Mouse (Mus musculus) frontal cortex, postnatal 14 days (tissue): Measurements from ENCODE around the gene Kdm5c.
"Not testable (repeated sequence)": the region's sequence is repeated elsewhere in the genome, so short reads cannot be mapped to it uniquely, and the experiment has no call there.

Experiments
- DNase-seq, 2 experiments: peaks; one replicate each; pipeline ENCODE4 v3.0.0; 2022; ENCODE audit warnings: low spot score in 2 of 2

Kdm5c gene

GRCm38 (mm10) chrX:152232781-152233763 is at the start of gene Kdm5c:
Kdm5c (plus strand) TSS chrX:152233020.
- peak; percentile 93 to 97 for DNase-seq

- DNase-seq = no peak
Measured at GRCm38 (mm10) chrX:152187151-152187550, 45.7 kb upstream of the Kdm5c start.

GRCm38 (mm10) chrX:152191266-152191665 is 41.6 kb upstream of the Kdm5c start:
- no peak for DNase-seq

DNA sequence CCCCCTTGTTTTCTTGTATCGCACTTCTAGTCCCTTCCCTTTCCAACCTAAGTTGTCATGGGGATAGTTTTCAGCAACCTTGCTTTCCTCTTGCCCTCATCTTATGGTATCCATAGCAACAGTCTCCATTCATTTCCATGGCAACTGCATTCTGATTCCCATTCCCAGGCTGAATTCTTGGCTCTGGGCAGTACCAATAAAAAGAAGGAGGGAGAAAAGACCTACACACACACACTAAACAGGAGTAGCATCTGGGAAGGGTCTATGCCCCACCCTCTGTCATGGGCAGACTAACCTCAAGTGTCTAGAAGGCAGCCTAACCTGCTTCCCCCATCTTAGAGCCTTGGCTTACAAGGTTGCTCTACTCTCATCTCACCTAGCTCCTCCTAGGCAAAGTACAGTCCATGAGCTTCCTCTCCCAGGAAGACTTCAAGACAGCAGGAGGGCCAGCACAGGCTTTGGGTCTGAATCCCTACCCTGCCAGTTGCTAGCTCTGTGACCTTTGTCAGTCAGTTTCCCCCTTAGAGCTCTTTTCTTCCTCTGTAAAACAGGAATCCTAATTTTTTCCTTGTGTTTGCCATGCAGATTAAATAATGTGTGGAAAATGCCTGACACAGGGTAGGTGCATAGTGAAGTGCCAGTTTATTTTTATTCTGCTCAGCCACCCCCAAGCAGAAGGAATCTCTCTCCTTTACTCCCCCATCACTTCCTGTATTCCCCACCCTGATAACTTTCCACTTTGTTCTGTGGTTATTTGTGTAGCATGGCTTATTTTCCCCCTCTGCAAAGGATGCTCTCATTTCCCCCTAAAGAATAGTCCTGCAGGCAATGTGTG is 34.8 kb upstream of the Kdm5c start:
- no peak for DNase-seq

- no peak for DNase-seq
Measured at GRCm38 (mm10) chrX:152201737-152202421, 30.9 kb upstream of the Kdm5c start.

- DNase-seq = no peak
Measured at GRCm38 (mm10) chrX:152202422-152203103, 30.3 kb upstream of the Kdm5c start.

DNA sequence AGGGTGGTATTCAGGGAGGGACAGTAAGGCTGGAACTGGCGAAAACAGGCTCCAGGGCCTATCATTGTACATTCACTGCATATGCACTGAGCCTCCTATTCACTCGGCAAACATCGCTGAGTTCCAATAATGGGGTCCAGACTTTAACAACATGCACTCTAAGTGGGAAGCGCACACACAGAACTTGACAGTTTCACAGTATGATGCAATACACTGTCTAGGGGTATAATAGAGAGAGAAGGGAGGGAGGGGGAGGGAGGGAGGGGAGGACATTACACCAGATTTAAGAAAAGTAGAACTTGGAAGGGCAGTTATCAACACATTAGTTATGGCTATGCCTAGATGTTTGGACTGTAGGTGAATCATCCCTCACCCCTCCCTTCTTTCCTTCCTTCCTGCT is 29.6 kb upstream of the Kdm5c start:
- DNase-seq = no peak

- DNase-seq = no peak
Measured at GRCm38 (mm10) chrX:152205486-152205885, 27.3 kb upstream of the Kdm5c start.

GRCm38 (mm10) chrX:152214703-152215102 is 18.1 kb upstream of the Kdm5c start:
- DNase-seq = no peak

DNA sequence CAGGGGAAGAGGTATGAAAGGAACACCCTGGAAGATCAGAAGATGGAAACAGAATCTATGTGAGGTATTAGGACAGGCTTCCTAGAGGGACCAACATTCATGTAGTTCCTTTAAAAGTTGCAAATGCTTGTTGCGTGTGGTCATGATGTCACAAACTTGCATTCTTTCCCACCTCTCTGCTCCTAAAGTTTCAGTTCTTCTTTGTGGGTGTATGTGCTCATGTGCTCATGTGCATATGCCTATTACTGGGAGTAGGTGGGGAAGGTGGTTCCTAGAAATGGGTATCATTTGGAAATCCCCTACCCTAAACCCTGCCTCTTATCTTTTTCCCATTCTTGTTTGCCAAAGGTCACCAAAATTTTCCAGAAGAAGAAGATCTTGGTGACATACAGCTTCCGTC is 14.3 kb upstream of the Kdm5c start:
- no peak for DNase-seq

- no peak for DNase-seq
Measured at GRCm38 (mm10) chrX:152221721-152222120, 11.1 kb upstream of the Kdm5c start.

DNA sequence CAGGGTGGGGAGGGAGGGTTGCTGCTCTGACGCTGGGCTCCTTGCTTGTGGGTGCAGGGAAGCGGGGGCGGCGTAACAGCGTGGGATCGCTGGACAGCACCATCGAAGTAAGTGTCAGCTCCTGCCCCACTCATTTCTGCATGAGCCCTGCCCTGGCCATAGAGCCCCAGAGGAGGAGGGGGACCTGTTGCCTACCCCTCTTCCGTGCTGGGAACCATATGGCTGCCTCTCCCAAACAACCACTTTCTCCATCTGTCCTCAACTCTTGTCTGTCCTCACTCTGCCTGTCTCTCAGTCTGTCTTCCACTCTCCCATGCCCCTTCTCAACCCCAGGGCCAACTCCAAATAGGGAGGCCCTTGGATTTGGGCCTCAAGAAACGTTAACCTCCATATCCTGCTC is 10.6 kb upstream of the Kdm5c start:
- no peak for DNase-seq

- no peak for DNase-seq
Measured at GRCm38 (mm10) chrX:152223313-152223712, 9.5 kb upstream of the Kdm5c start.

GRCm38 (mm10) chrX:152224280-152224679 is 8.5 kb upstream of the Kdm5c start:
- DNase-seq = no peak

DNA sequence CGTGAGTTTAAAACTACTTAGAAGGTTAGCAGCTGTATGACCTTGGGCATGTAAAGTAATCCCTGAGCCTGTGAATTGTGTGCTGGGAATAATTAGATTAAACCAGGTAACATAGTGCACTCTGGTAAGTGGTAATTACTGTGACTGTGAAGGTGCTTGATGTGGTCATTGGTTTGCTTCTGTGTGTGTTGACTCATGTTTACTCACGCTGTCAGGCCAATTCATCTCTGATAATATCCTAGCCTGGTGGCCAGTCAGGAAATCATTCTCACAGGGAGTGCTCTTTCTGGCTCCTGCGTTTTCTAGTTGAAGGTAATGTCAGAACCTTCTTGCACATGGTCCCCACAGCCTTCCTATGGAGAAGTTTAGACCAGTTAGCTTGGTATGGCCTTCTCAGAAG is 1.3 kb downstream of the Kdm5c start:
- no peak for DNase-seq

GRCm38 (mm10) chrX:152235758-152236157 is 2.9 kb downstream of the Kdm5c start:
- no peak for DNase-seq

GRCm38 (mm10) chrX:152243140-152243539 is 10.3 kb downstream of the Kdm5c start:
- not testable (repeated sequence) for DNase-seq

GRCm38 (mm10) chrX:152244492-152245189 is 11.8 kb downstream of the Kdm5c start:
- DNase-seq = no peak

DNA sequence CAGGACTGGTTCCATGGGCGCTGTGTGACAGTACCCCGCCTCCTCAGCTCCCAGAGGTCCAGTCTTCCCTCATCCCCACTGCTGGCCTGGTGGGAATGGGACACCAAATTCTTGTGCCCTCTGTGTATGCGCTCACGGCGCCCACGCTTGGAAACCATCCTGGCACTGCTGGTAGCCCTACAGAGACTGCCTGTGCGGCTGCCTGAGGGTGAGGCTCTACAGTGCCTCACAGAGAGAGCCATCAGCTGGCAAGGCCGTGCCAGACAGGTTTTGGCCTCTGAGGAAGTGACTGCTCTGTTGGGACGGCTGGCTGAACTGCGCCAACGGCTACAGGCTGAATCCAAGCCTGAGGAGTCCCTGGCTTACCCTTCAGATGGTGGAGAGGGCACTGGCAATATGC is 38.4 kb downstream of the Kdm5c start:
- no peak for DNase-seq

DNA sequence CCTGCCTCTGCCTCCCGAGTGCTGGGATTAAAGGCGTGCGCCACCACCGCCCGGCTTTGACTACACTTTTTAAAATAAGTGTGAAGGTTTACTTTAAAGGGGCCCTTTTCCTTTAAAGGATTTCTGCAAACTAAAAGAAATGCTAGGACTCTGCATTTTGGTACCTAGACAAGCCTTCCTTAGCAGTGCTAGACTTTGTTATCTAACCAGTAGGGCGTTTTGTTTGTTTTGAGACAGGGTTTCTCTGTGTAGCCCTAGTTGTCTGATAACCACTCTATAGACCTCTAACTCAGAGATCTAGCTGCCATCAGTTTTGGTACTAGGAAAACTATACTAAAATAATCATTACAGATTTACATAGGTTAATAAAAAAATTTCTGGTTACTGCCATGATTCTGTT is 46.6 kb downstream of the Kdm5c start:
- DNase-seq = no peak

- no peak for DNase-seq
Measured at GRCm38 (mm10) chrX:152284746-152285145, 51.9 kb downstream of the Kdm5c start.
